Mouse (Mus musculus): Measurements from ENCODE around the gene Slc25a53. TPM values are rescaled to one million over a fixed set of nuclear protein-coding genes. Genes with fewer than 3 reads are reported as not detected.
A peak's percentile ranks its signal among the peaks of the same experiment; 100 is the strongest.

Slc25a53 gene
- polyA plus RNA-seq, 1 experiment, result 0.08 TPM

DNA sequence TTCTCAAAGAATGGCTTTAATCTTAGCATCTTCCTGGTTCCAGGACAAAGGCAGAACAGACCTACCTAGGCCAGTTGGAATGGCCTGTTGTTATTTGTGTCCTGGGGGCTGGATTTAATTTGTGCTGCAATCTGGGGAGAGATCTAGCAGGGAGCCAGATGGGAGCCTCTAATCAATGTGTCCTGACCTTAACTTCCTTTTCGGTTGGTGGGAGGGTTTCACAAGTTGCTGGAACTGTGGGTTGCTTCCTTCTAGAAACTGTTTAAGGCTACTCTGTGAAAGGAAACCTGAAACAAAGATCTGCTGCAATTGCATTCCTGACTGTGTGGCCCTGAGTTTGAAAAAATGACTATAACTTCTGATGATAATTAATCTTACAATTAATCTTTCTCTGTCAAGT, 20.4 kb downstream of the Slc25a53 start:
- no peak overlapping the region for H3K4me3 ChIP-seq (replicated peaks)
- H3K4me1 ChIP-seq, result no peaks in the 10 kb centered on the region
- peaks cover 2% of the 10 kb centered on the region for H3K27me3 ChIP-seq (replicated peaks)
- TF ChIP-seq FLI1 (IDR thresholded peaks at IDR 0.05; ENCODE audit: low read length) (no peak), GATA1 (IDR thresholded peaks at IDR 0.05; ENCODE audit: borderline replicate concordance, low read length) (no peak)
- H3K9me3 ChIP-seq, result no peaks in the 10 kb centered on the region
- peaks cover 33% of the 10 kb centered on the region for H3K36me3 ChIP-seq (replicated peaks; ENCODE audit: low read length)

GRCm38 (mm10) chrX:137015099-137015709, 22.9 kb downstream of the Slc25a53 start:
- no peaks in the 10 kb centered on the region for H3K4me1 ChIP-seq
- no peak for TF ChIP-seq FLI1 (IDR thresholded peaks at IDR 0.05; ENCODE audit: low read length)
- TF ChIP-seq GATA1 (IDR thresholded peaks at IDR 0.05; ENCODE audit: borderline replicate concordance, low read length), result no peak
- H3K4me3 ChIP-seq (replicated peaks), result no peak overlapping the region
- no peaks in the 10 kb centered on the region for H3K9me3 ChIP-seq
- H3K36me3 ChIP-seq (replicated peaks; ENCODE audit: low read length), result peaks cover 50% of the 10 kb centered on the region
- H3K27me3 ChIP-seq (replicated peaks), result no peaks in the 10 kb centered on the region

- H3K4me3 ChIP-seq (replicated peaks), result no peak overlapping the region
- peaks cover 11% of the 10 kb centered on the region for H3K36me3 ChIP-seq (replicated peaks; ENCODE audit: low read length)
- TF ChIP-seq GATA1 (IDR thresholded peaks at IDR 0.05; ENCODE audit: borderline replicate concordance, low read length), result no peak
- no peak for TF ChIP-seq FLI1 (IDR thresholded peaks at IDR 0.05; ENCODE audit: low read length)
- peaks cover 21% of the 10 kb centered on the region for H3K27me3 ChIP-seq (replicated peaks)
- no peaks in the 10 kb centered on the region for H3K9me3 ChIP-seq
- peaks cover 15% of the 10 kb centered on the region for H3K4me1 ChIP-seq
Observed at GRCm38 (mm10) chrX:136996256-136996655, 41.8 kb downstream of the Slc25a53 start.

DNA sequence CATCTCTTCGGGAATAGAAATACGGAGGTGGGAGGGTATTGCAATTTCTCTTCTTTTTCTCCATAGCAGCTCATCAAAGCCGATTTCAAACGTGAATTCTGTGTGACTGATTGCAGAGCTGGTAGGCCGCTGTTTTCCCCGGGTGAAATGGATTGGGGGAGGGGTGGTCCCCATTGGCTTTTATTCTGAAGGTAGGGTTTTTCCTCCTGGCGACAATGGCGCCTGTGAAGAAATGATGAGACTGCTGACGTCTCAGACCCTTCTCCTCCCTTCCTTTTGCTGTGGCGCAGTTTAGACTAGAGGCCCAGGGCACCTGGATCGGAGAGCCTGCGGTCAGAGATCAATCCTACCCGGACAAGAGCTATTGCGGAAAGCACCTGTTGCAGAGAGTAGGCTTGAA, 44.5 kb downstream of the Slc25a53 start:
- peaks cover 1% of the 10 kb centered on the region for H3K36me3 ChIP-seq (replicated peaks; ENCODE audit: low read length)
- H3K9me3 ChIP-seq, result no peaks in the 10 kb centered on the region
- H3K4me1 ChIP-seq, result peaks cover 15% of the 10 kb centered on the region
- TF ChIP-seq FLI1 (IDR thresholded peaks at IDR 0.05; ENCODE audit: low read length) (no peak), GATA1 (IDR thresholded peaks at IDR 0.05; ENCODE audit: borderline replicate concordance, low read length) (no peak)
- peaks cover 24% of the 10 kb centered on the region for H3K27me3 ChIP-seq (replicated peaks)
- H3K4me3 ChIP-seq (replicated peaks), result no peak overlapping the region

DNA sequence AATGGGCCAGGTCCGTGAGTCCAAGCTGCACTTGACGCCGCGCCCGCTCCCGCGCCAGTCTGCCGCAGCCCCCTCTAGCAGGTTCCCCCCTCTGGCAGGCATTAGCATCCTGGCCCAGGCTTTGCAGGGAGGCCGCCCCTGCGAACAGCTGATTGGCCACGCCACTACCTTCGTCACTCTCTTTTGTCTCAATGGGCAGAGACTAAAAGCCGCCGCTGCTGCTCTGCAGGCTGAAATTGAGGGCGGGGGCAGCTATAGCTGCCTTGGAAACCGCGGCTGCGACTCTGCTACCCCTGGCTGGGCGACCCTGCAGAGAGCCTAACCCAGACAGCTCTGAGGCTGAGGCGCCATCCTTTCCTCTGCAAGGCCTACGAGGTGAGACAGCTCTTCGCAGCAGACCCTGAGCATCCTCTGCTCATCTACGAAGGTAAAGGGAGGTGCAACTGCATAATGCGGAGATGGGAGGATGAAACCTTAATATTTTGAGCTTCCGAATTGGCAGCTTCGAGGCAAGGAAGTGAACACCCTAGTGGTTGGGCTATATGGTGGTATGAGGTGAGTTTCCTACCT, 45.0 kb downstream of the Slc25a53 start, which contains the start of gene Zcchc18:
Gene Zcchc18, plus strand, starts transcription at position 178 of the 570 bp plus-strand sequence.
- peaks cover 24% of the 10 kb centered on the region for H3K27me3 ChIP-seq (replicated peaks)
- peaks cover 15% of the 10 kb centered on the region for H3K4me1 ChIP-seq
- H3K4me3 ChIP-seq (replicated peaks), result peak within 1 kb of the TSS; percentile 86
- H3K9me3 ChIP-seq, result no peaks in the 10 kb centered on the region
- no peaks in the 10 kb centered on the region for H3K36me3 ChIP-seq (replicated peaks; ENCODE audit: low read length)
- TF ChIP-seq FLI1 (IDR thresholded peaks at IDR 0.05; ENCODE audit: low read length), result no peak
- no peak for TF ChIP-seq GATA1 (IDR thresholded peaks at IDR 0.05; ENCODE audit: borderline replicate concordance, low read length)

DNA sequence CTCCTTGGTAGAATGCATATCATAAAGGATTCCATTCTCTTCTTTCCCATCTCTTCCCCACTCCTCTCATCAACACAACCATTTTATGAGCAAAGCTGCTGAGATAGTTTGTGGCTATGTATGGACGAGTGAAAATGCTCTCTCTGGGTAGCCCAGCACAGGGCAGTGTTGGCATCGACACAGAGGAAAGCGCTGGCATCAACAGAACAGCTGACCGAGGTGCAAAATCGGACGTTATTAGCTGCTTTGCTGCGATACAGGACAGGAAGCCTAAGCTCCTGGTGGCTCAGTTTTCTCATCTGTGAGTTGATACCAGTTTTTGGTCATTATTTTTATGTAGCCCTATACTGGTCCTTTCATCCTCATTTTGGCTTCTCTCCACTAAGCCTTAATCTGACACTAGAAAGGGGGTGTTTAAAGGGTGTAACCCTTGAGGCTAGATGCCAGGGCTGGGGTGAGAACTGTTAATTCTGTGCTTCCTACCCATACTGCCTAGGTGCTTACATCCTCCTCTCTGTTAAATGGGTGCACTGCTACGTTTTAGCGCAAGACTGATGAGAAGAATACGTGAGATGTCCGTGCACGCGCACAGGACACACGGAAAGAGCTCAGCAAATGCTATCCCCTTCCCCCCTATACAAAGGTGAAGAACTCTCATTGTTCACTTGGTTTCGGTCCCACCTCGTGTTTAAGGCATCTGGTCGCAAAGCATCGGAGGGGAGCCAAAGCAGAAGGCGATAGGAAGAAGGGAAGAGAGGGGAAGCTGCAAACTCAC, 45.7 kb downstream of the Slc25a53 start:
- peaks cover 24% of the 10 kb centered on the region for H3K27me3 ChIP-seq (replicated peaks)
- H3K4me1 ChIP-seq, result peaks cover 15% of the 10 kb centered on the region
- TF ChIP-seq GATA1 (IDR thresholded peaks at IDR 0.05; ENCODE audit: borderline replicate concordance, low read length) (no peak), FLI1 (IDR thresholded peaks at IDR 0.05; ENCODE audit: low read length) (no peak)
- H3K9me3 ChIP-seq, result no peaks in the 10 kb centered on the region
- H3K36me3 ChIP-seq (replicated peaks; ENCODE audit: low read length), result no peaks in the 10 kb centered on the region
- peak overlapping the region; percentile 86 for H3K4me3 ChIP-seq (replicated peaks)

GRCm38 (mm10) chrX:136991274-136991673, 46.8 kb downstream of the Slc25a53 start:
- Histone ChIP-seq H3K4me1 (peaks cover 14% of the 10 kb centered on the region), H3K36me3 (replicated peaks; ENCODE audit: low read length) (no peaks in the 10 kb centered on the region), H3K4me3 (replicated peaks) (no peak overlapping the region), H3K9me3 (no peaks in the 10 kb centered on the region), H3K27me3 (replicated peaks) (peaks cover 23% of the 10 kb centered on the region)
- TF ChIP-seq GATA1 (IDR thresholded peaks at IDR 0.05; ENCODE audit: borderline replicate concordance, low read length) (no peak), FLI1 (IDR thresholded peaks at IDR 0.05; ENCODE audit: low read length) (no peak)

GRCm38 (mm10) chrX:136986039-136986438, 52.1 kb downstream of the Slc25a53 start:
- Histone ChIP-seq H3K9me3 (no peaks in the 10 kb centered on the region), H3K4me1 (peaks cover 8% of the 10 kb centered on the region), H3K4me3 (replicated peaks) (no peak overlapping the region), H3K27me3 (replicated peaks) (peaks cover 5% of the 10 kb centered on the region), H3K36me3 (replicated peaks; ENCODE audit: low read length) (no peaks in the 10 kb centered on the region)
- no peak for TF ChIP-seq FLI1 (IDR thresholded peaks at IDR 0.05; ENCODE audit: low read length)
- no peak for TF ChIP-seq GATA1 (IDR thresholded peaks at IDR 0.05; ENCODE audit: borderline replicate concordance, low read length)

DNA sequence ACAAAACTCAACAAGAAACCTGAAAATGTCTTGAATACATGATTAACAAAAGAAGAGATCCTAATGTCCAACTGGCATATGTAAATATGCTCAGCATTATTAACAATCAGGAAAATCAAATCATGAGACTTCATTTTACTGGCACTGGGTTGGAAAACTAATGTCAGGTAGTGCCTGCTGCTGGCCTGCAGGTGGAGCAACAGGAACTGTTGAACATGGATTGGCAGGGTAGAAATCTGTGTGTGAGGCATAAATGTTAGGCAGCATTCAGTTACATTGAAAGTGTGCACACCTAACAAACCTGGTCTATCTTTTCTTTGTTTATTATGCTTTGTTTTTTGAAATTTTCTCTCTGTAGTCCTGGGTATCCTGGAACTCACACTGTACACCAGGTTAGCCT, 59.5 kb downstream of the Slc25a53 start:
- TF ChIP-seq GATA1 (IDR thresholded peaks at IDR 0.05; ENCODE audit: borderline replicate concordance, low read length), result no peak
- TF ChIP-seq FLI1 (IDR thresholded peaks at IDR 0.05; ENCODE audit: low read length), result no peak

More for the DNA sequence above, 59.5 kb downstream of the Slc25a53 start:
- H3K4me3 ChIP-seq (replicated peaks), result no peak overlapping the region
- no peaks in the 10 kb centered on the region for H3K9me3 ChIP-seq
- H3K36me3 ChIP-seq (replicated peaks; ENCODE audit: low read length), result no peaks in the 10 kb centered on the region
- no peaks in the 10 kb centered on the region for H3K4me1 ChIP-seq
- peaks cover 7% of the 10 kb centered on the region for H3K27me3 ChIP-seq (replicated peaks)

Measured in megakaryocyte, embryonic 14.5 days (primary cell).